Mouse (Mus musculus) MEL (cell line): ENCODE data around the gene Hrk. TPM values are rescaled to one million over a fixed set of nuclear protein-coding genes. Genes with fewer than 3 reads are reported as not detected.

Experiments
- DNase-seq: peaks from one replicate; pipeline ENCODE4 v3.0.0; 2011; ENCODE audit warnings: low read depth, low spot score
- H3K27ac ChIP-seq: 2 replicates; pipeline ENCODE4 v1.5.1; 2012; ENCODE audit warnings: low read depth, mild to moderate bottlenecking, control low read depth, low read length, moderate library complexity; ENCODE audit not compliant: control insufficient read depth
- H3K27me3 ChIP-seq, 2 experiments: fragments of 150-350 bp in 1 of 2; sonication (generic) in 1 of 2; 2 replicates each; pipeline ENCODE4 v1.6.1; 2012; ENCODE audit warnings: low read length in 2 of 2, mild to moderate bottlenecking in 2 of 2, improper control_type of control experiment in 1 of 2, moderate library complexity in 1 of 2; ENCODE audit not compliant: insufficient read depth in 2 of 2, control insufficient read depth in 1 of 2
- H3K36me3 ChIP-seq, 2 experiments: 2 replicates each; pipeline ENCODE4 v1.6.1; 2012 to 2014; ENCODE audit warnings: low read length in 2 of 2, improper control_type of control experiment in 1 of 2, inconsistent platforms in 1 of 2, mild to moderate bottlenecking in 1 of 2; ENCODE audit not compliant: insufficient read depth in 2 of 2, control insufficient read depth in 1 of 2
- H3K4me1 ChIP-seq, 2 experiments: fragments of 150-350 bp in 1 of 2; sonication (generic) in 1 of 2; 2 replicates each; pipeline ENCODE4 v1.6.1; 2012; ENCODE audit warnings: low read length in 2 of 2, improper control_type of control experiment in 1 of 2, mild to moderate bottlenecking in 1 of 2; ENCODE audit not compliant: insufficient read depth in 2 of 2, control insufficient read depth in 1 of 2
- H3K4me3 ChIP-seq, 2 experiments: fragments of 150-350 bp in 1 of 2; sonication (generic) in 1 of 2; 2 replicates each; pipeline ENCODE4 v1.5.1; 2012; ENCODE audit warnings: low read depth in 2 of 2, low read length in 2 of 2, mild to moderate bottlenecking in 2 of 2, moderate library complexity in 2 of 2, control low read depth in 1 of 2, improper control_type of control experiment in 1 of 2; ENCODE audit not compliant: control insufficient read depth in 1 of 2, insufficient read depth in 1 of 2
- H3K79me2 ChIP-seq: 2 replicates; pipeline ENCODE4 v1.6.1; 2012; ENCODE audit warnings: mild to moderate bottlenecking, low read length, moderate library complexity; ENCODE audit not compliant: control insufficient read depth, poor library complexity, insufficient read depth
- H3K9ac ChIP-seq: 2 replicates; pipeline ENCODE4 v1.6.1; 2012; ENCODE audit warnings: low read depth, mild to moderate bottlenecking, control low read depth, low read length, moderate library complexity; ENCODE audit not compliant: control insufficient read depth, poor library complexity, severe bottlenecking
- H3K9me3 ChIP-seq: fragments of 150-350 bp; sonication (generic); replicated peaks from 2 replicates; pipeline ENCODE4 v1.6.1; 2012; ENCODE audit warnings: mild to moderate bottlenecking, low read length, improper control_type of control experiment, moderate library complexity; ENCODE audit not compliant: insufficient read depth
- BHLHE40 ChIP-seq: IDR thresholded peaks from 2 replicates; pipeline ENCODE4 v1.6.1; 2012; ENCODE audit warnings: low read depth, mild to moderate bottlenecking, inconsistent platforms, low read length, improper control_type of control experiment, borderline replicate concordance
- CHD1 ChIP-seq: IDR thresholded peaks from 2 replicates; pipeline ENCODE4 v1.6.1; 2012; ENCODE audit warnings: low read depth, mild to moderate bottlenecking, inconsistent platforms, low read length, improper control_type of control experiment
- CHD2 ChIP-seq: IDR thresholded peaks from 2 replicates; pipeline ENCODE4 v1.6.1; 2011; ENCODE audit warnings: low read length, improper control_type of control experiment
- CTCF ChIP-seq, 3 experiments: IDR thresholded peaks in 2 of 3; conservative IDR thresholded peaks in 1 of 3; 2 replicates each; pipeline ENCODE4 v1.5.1; 2011 to 2012; ENCODE audit warnings: low read length in 3 of 3, low read depth in 2 of 3, mild to moderate bottlenecking in 2 of 3, improper control_type of control experiment in 1 of 3, inconsistent platforms in 1 of 3, mixed read lengths in 1 of 3, moderate library complexity in 1 of 3; ENCODE audit not compliant: control insufficient read depth in 1 of 3, insufficient read depth in 1 of 3, poor library complexity in 1 of 3, severe bottlenecking in 1 of 3
- ELF1 ChIP-seq: IDR thresholded peaks from 2 replicates; pipeline ENCODE4 v1.6.1; 2014; ENCODE audit warnings: low read depth, mild to moderate bottlenecking, inconsistent platforms, low read length, improper control_type of control experiment, moderate library complexity
- KAT2A ChIP-seq: conservative IDR thresholded peaks from 2 replicates; pipeline ENCODE4 v1.6.1; 2012; ENCODE audit warnings: low read depth, low read length, improper control_type of control experiment, inconsistent platforms
- MAFK ChIP-seq: IDR thresholded peaks from 2 replicates; pipeline ENCODE4 v1.6.1; 2011; ENCODE audit warnings: low read depth, mild to moderate bottlenecking, low read length, improper control_type of control experiment, borderline replicate concordance
- MAZ ChIP-seq: IDR thresholded peaks from 2 replicates; pipeline ENCODE4 v1.6.1; 2012; ENCODE audit warnings: low read depth, mild to moderate bottlenecking, inconsistent platforms, low read length, improper control_type of control experiment
- MEF2A ChIP-seq: IDR thresholded peaks from 2 replicates; pipeline ENCODE4 v1.6.1; 2014; ENCODE audit warnings: low read depth, mild to moderate bottlenecking, inconsistent platforms, low read length, improper control_type of control experiment; ENCODE audit not compliant: poor library complexity, insufficient replicate concordance, severe bottlenecking; ENCODE audit errors: extremely low read depth
- MXI1 ChIP-seq: IDR thresholded peaks from 2 replicates; pipeline ENCODE4 v1.6.1; 2011; ENCODE audit warnings: mild to moderate bottlenecking, low read depth, low read length, improper control_type of control experiment
- MYB ChIP-seq: IDR thresholded peaks from 2 replicates; pipeline ENCODE4 v1.6.1; 2011; ENCODE audit warnings: mild to moderate bottlenecking, low read depth, low read length, improper control_type of control experiment
- NRF1 ChIP-seq: IDR thresholded peaks from 2 replicates; pipeline ENCODE4 v1.6.1; 2014; ENCODE audit warnings: low read depth, mild to moderate bottlenecking, inconsistent platforms, low read length, improper control_type of control experiment, moderate library complexity; ENCODE audit not compliant: poor library complexity, insufficient read depth, severe bottlenecking
- POLR2AphosphoS2 ChIP-seq: IDR thresholded peaks from 2 replicates; pipeline ENCODE4 v1.6.1; 2011; ENCODE audit warnings: low read length, improper control_type of control experiment
- RCOR1 ChIP-seq: IDR thresholded peaks from 2 replicates; pipeline ENCODE4 v1.6.1; 2012; ENCODE audit warnings: low read depth, mild to moderate bottlenecking, inconsistent platforms, low read length, improper control_type of control experiment
- SMC3 ChIP-seq: IDR thresholded peaks from 2 replicates; pipeline ENCODE4 v1.6.1; 2011; ENCODE audit warnings: low read depth, low read length, improper control_type of control experiment
- TAL1 ChIP-seq: IDR thresholded peaks from 2 replicates; pipeline ENCODE4 v1.6.1; 2012; ENCODE audit warnings: mild to moderate bottlenecking, inconsistent platforms, low read length, moderate library complexity, mixed read lengths
- TBP ChIP-seq: IDR thresholded peaks from 2 replicates; pipeline ENCODE4 v1.8.0; 2011; ENCODE audit warnings: low read depth, low read length, improper control_type of control experiment
- TCF12 ChIP-seq: IDR thresholded peaks from 2 replicates; pipeline ENCODE4 v1.6.1; 2014; ENCODE audit warnings: low read depth, mild to moderate bottlenecking, inconsistent platforms, low read length, improper control_type of control experiment, moderate library complexity
- USF2 ChIP-seq, 2 experiments: IDR thresholded peaks; 2 replicates each; pipeline ENCODE4 v1.6.1; 2011 to 2012; ENCODE audit warnings: improper control_type of control experiment in 2 of 2, low read length in 2 of 2, borderline replicate concordance in 1 of 2, inconsistent platforms in 1 of 2, low read depth in 1 of 2, mild to moderate bottlenecking in 1 of 2; ENCODE audit not compliant: insufficient read depth in 1 of 2
- ZC3H11A ChIP-seq: IDR thresholded peaks from 2 replicates; pipeline ENCODE4 v1.6.1; 2012; ENCODE audit warnings: low read depth, mild to moderate bottlenecking, inconsistent platforms, low read length, improper control_type of control experiment
- ZMIZ1 ChIP-seq: IDR thresholded peaks from 2 replicates; pipeline ENCODE4 v1.6.1; 2012; ENCODE audit warnings: low read depth, mild to moderate bottlenecking, inconsistent platforms, low read length, improper control_type of control experiment, moderate library complexity
- ZNF384 ChIP-seq: IDR thresholded peaks from 2 replicates; pipeline ENCODE4 v1.6.1; 2012; ENCODE audit warnings: low read depth, mild to moderate bottlenecking, inconsistent platforms, low read length, improper control_type of control experiment
- polyA plus RNA-seq, 2 experiments: library from polyadenylated mRNA; stranded (reverse) in 1 of 2; unstranded in 1 of 2; fragments of >175 nt in 1 of 2; fragments of >200 nt in 1 of 2; gene quantifications; 2 replicates each; pipeline versions ENCODE4 v1.2.1 to v1.2.4; 2012; ENCODE audit warnings: low replicate concordance in 2 of 2, low read depth in 1 of 2; ENCODE audit not compliant: insufficient read length in 2 of 2, insufficient read depth in 1 of 2, missing spikeins in 1 of 2
- total RNA-seq: library from RNA; depleted of rRNA; stranded (reverse); fragments of 300-350 nt; gene quantifications from 2 replicates; pipeline ENCODE4 v1.2.3, GENCODE M21; 2012

Hrk gene
- total and polyA plus RNA-seq, 3 experiments = not detected

DNA sequence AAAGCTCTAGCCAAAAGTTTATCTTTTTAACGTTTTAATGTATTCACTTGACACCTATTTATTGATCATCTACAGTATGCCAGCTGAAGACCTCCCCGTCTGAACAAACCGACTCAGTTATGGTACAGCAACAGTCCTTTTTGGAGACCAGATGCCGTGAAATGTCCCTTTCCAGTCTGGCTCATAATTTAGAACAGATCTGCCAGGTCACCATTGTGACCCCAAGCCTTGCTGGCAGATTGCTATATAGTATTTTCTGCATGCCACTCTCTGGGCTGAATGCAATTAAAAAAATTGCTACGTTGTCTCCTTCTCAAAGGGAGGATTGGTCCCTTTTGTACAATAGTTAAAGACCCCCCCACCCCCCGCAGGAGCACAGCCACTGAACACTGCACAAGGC, 23.9 kb downstream of the Hrk start:
- TF ChIP-seq ELF1 (no peak), SMC3 (no peak), TAL1 (no peak)
- Histone ChIP-seq H3K36me3 (no peaks in the 10 kb centered on the region), H3K79me2 (no peaks in the 10 kb centered on the region), H3K27ac (no peak overlapping the region), H3K4me1 (no peaks in the 10 kb centered on the region), H3K27me3 (no peaks in the 10 kb centered on the region), H3K9ac (no peak overlapping the region), H3K9me3 (no peaks in the 10 kb centered on the region), H3K4me3 (no peak overlapping the region)
- no peak for DNase-seq

DNA sequence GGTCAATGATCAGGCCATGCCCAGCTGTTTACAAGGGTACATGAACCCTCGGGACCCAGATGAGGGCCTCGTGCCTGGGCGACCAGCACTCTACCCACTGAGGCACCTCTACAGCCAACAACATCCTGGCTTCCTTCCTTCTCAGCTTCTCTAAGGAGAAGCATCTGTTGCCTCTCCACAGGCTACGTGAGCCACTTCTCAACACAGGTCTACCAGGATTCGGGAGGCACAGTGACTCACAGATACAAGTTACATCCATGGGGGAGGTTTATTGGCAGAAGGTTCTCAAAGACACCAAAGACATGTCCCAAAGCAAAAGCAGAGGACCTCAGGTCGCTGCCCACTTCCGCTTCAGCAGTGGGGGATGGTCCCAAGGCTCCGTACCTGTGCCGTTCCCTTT, 26.0 kb downstream of the Hrk start:
- no peak overlapping the region for H3K9ac ChIP-seq
- no peak for DNase-seq
- no peaks in the 10 kb centered on the region for H3K36me3 ChIP-seq
- no peaks in the 10 kb centered on the region for H3K27me3 ChIP-seq
- H3K4me3 ChIP-seq = no peak overlapping the region
- no peaks in the 10 kb centered on the region for H3K4me1 ChIP-seq
- no peaks in the 10 kb centered on the region for H3K79me2 ChIP-seq
- TF ChIP-seq CTCF (IDR thresholded peaks at IDR 0.05 in 2 of 3, conservative IDR thresholded peaks at IDR 0.05 in 1 of 3; ENCODE audit: control insufficient read depth in 1 of 3, insufficient read depth in 1 of 3, low read depth in 2 of 3, low read length in 3 of 3, poor library complexity in 1 of 3, severe bottlenecking in 1 of 3) (no peak), TCF12 (no peak), USF2 (IDR thresholded peaks at IDR 0.05; ENCODE audit: borderline replicate concordance in 1 of 2, insufficient read depth in 1 of 2, low read depth in 1 of 2, low read length in 2 of 2) (no peak), MAFK (no peak), NRF1 (no peak), RCOR1 (no peak), ELF1 (no peak), ZMIZ1 (no peak), MEF2A (no peak), MYB (no peak)
- no peaks in the 10 kb centered on the region for H3K9me3 ChIP-seq
- H3K27ac ChIP-seq = no peak overlapping the region

DNA sequence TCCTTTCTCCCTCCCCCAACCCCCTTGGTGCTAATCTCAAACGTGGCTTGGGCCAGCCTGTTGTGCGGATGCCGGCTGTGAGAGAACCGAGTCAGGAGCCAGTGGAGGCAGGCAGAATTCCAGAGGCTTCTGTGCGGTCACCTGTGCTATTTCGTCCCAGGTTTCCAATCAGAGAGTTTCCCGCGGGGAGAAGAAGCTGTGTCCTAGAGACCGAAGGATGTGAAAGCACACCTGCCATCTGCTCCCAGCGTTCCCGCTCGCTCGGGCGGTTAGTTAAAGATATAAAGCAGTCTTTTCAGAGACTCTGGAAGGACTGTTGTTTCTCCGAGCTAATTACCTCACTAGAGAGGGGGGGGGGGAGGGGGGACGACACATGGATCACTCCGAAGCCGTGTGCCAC, 27.8 kb downstream of the Hrk start:
- no peak for TF ChIP-seq MAZ
- TF ChIP-seq MEF2A = no peak
- TF ChIP-seq ZNF384 = no peak
- TF ChIP-seq NRF1 = no peak
- TF ChIP-seq POLR2AphosphoS2 = no peak
- TF ChIP-seq MXI1 = no peak
- no peak for TF ChIP-seq CHD2
- no peak for TF ChIP-seq BHLHE40
- TF ChIP-seq MYB = no peak
- TF ChIP-seq ZC3H11A = no peak
- no peak for TF ChIP-seq TBP
- TF ChIP-seq CHD1 = no peak
- TF ChIP-seq RCOR1 = no peak
- TF ChIP-seq KAT2A = no peak
- Histone ChIP-seq H3K4me3 (no peak overlapping the region), H3K27me3 (no peaks in the 10 kb centered on the region)

More for the DNA sequence above, 27.8 kb downstream of the Hrk start:
- no peak for DNase-seq
- Histone ChIP-seq H3K9ac (no peak overlapping the region), H3K27ac (no peak overlapping the region), H3K9me3 (no peaks in the 10 kb centered on the region), H3K79me2 (no peaks in the 10 kb centered on the region), H3K36me3 (no peaks in the 10 kb centered on the region), H3K4me1 (no peaks in the 10 kb centered on the region)
